Mouse (Mus musculus) ES-E14 (cell line): ENCODE data around the gene Furin. TPM values are rescaled to one million over a fixed set of nuclear protein-coding genes. Genes with fewer than 3 reads are reported as not detected.

ENCODE experiments used
- DNase-seq: peaks from one replicate; pipeline ENCODE4 v3.0.0-alpha.2; 2013; ENCODE audit warnings: low read depth, low spot score
- H3K27ac ChIP-seq: 2 replicates; pipeline ENCODE4 v1.5.1; 2012; ENCODE audit warnings: low read depth, mild to moderate bottlenecking, low read length, moderate library complexity, mixed read lengths; ENCODE audit not compliant: poor library complexity, insufficient read depth, severe bottlenecking
- H3K36me3 ChIP-seq: 2 replicates; pipeline ENCODE4 v1.6.1; 2012; ENCODE audit warnings: mild to moderate bottlenecking, low read length, moderate library complexity, mixed read lengths; ENCODE audit not compliant: control insufficient read depth, poor library complexity, insufficient read depth, severe bottlenecking
- H3K4me1 ChIP-seq, 2 experiments: fragments of 150-350 bp in 1 of 2; sonication (generic) in 1 of 2; 2 replicates each; pipeline ENCODE4 v1.6.1; 2012; ENCODE audit warnings: low read length in 2 of 2, mild to moderate bottlenecking in 1 of 2, mixed read lengths in 1 of 2; ENCODE audit not compliant: control insufficient read depth in 2 of 2, insufficient read depth in 2 of 2, poor library complexity in 1 of 2
- H3K4me3 ChIP-seq, 2 experiments: fragments of 150-350 bp in 1 of 2; sonication (generic) in 1 of 2; 2 replicates each; pipeline ENCODE4 v1.5.1; 2012; ENCODE audit warnings: low read length in 2 of 2, low read depth in 1 of 2, mild to moderate bottlenecking in 1 of 2, mixed read lengths in 1 of 2; ENCODE audit not compliant: insufficient read depth in 1 of 2, poor library complexity in 1 of 2, severe bottlenecking in 1 of 2
- H3K9ac ChIP-seq: 2 replicates; pipeline ENCODE4 v1.6.1; 2012; ENCODE audit warnings: low read depth, mild to moderate bottlenecking, low read length, mixed read lengths; ENCODE audit not compliant: poor library complexity, insufficient read depth, severe bottlenecking
- H3K9me3 ChIP-seq: fragments of 150-350 bp; sonication (generic); 2 replicates; pipeline ENCODE4 v1.6.1; 2012; ENCODE audit warnings: low read depth, mild to moderate bottlenecking, low read length; ENCODE audit not compliant: control insufficient read depth, insufficient read depth
- CHD2 ChIP-seq: IDR thresholded peaks from 2 replicates; pipeline ENCODE4 v1.6.1; 2014; ENCODE audit warnings: mild to moderate bottlenecking, low read depth, low read length, inconsistent platforms
- HCFC1 ChIP-seq: IDR thresholded peaks from 2 replicates; pipeline ENCODE4 v1.6.1; 2012; ENCODE audit warnings: low read length, inconsistent platforms, borderline replicate concordance; ENCODE audit not compliant: insufficient read depth
- MAFK ChIP-seq: IDR thresholded peaks from 2 replicates; pipeline ENCODE4 v1.6.1; 2014; ENCODE audit warnings: mild to moderate bottlenecking, low read depth, low read length, inconsistent platforms; ENCODE audit not compliant: insufficient read depth
- ZC3H11A ChIP-seq: IDR thresholded peaks from 2 replicates; pipeline ENCODE4 v1.6.1; 2012; ENCODE audit warnings: low read depth, mild to moderate bottlenecking, inconsistent platforms, low read length, borderline replicate concordance
- ZNF384 ChIP-seq: IDR thresholded peaks from 2 replicates; pipeline ENCODE4 v1.6.1; 2012; ENCODE audit warnings: low read depth, low read length, inconsistent platforms
- in situ Hi-C, 2 experiments: fragments of 600-800 bp; cut with MboI; formaldehyde crosslinking; loops; one replicate each; pipeline ENCODE4 v1.15.1; 2025; ENCODE audit warnings: low sequenced_read_pairs in 2 of 2, inconsistent platforms in 1 of 2; ENCODE audit not compliant: unreplicated experiment in 2 of 2
- total RNA-seq: library from RNA; depleted of rRNA; stranded (reverse); fragments of 300-350 nt; gene quantifications from 2 replicates; pipeline ENCODE4 v1.2.3, GENCODE M21; 2012; rRNA removed

Furin gene
- 16.1 and 17.7 TPM in 2 replicates for total RNA-seq

GRCm38 (mm10) chr7:80405188-80405695 lies at the start of gene Furin:
Furin (minus strand) TSS chr7:80405436.
- Histone ChIP-seq H3K27ac (no peak within 1 kb of the TSS), H3K4me1 (no peaks in the 10 kb centered on the region; a peak in 2 of 4 replicates), H3K36me3 (no peaks in the 10 kb centered on the region), H3K9ac (no peak within 1 kb of the TSS), H3K4me3 (no peak within 1 kb of the TSS), H3K9me3 (no peaks in the 10 kb centered on the region)
- TF ChIP-seq CHD2 (no peak), ZNF384 (no peak), HCFC1 (no peak), MAFK (no peak), ZC3H11A (no peak)
- in situ Hi-C loops: no loop called here
- DNase-seq: no peak

DNA sequence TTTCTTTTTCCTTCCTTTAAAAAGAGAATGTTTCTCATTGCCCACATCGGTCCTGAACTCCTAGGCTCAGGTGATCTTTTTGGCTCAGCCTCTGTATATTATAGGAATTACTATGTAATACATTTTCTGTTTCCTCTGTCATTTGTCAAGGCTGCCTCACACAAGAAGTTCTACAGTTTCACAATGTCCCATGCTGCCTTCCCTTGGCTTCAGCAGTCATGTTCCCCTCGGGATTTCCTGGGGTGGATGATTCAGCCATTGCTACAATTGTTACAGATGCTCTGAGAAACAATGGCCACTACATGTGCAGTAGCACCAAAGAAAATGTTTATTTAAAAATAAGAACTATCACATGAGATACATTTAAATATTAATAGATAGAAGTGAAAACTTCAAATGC lies 49.5 kb upstream of the Furin start:
- in situ Hi-C loops: no loop called here
- DNase-seq: no peak
- Histone ChIP-seq H3K27ac (no peak overlapping the region), H3K4me1 (no peaks in the 10 kb centered on the region), H3K36me3 (peaks cover 25% of the 10 kb centered on the region), H3K4me3 (no peak overlapping the region), H3K9me3 (no peaks in the 10 kb centered on the region), H3K9ac (no peak overlapping the region)
- TF ChIP-seq ZC3H11A: no peak
- TF ChIP-seq CHD2: no peak
- no peak for TF ChIP-seq MAFK
- no peak for TF ChIP-seq HCFC1
- no peak for TF ChIP-seq ZNF384

DNA sequence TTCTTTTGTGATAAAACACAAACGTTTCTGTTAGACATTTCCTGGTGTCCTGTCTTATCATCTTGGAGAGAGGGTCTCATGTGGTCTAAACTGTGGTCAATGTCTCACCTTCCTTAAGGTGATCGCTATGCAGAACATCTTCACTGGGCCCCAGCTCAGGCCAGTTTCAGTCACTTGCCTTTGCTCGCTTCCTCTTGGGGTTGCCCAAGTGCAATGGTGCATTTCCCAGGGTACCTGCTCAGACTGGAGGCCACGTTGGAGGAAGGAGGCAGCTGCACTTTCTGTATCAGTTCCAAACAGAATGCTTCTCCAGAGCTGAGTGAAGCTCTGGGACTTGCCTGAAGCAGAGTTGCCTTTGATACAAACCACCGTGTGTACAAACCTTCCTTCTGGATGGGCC lies 48.8 kb upstream of the Furin start:
- DNase-seq: no peak
- Histone ChIP-seq H3K36me3 (peaks cover 21% of the 10 kb centered on the region), H3K27ac (no peak overlapping the region; the same call in 1 of the 2 replicates), H3K4me3 (no peak overlapping the region), H3K4me1 (no peaks in the 10 kb centered on the region), H3K9ac (no peak overlapping the region), H3K9me3 (no peaks in the 10 kb centered on the region)
- no peak for TF ChIP-seq CHD2
- TF ChIP-seq ZNF384: no peak
- no peak for TF ChIP-seq MAFK
- no peak for TF ChIP-seq ZC3H11A
- no peak for TF ChIP-seq HCFC1
- in situ Hi-C loops: no loop called here

DNA sequence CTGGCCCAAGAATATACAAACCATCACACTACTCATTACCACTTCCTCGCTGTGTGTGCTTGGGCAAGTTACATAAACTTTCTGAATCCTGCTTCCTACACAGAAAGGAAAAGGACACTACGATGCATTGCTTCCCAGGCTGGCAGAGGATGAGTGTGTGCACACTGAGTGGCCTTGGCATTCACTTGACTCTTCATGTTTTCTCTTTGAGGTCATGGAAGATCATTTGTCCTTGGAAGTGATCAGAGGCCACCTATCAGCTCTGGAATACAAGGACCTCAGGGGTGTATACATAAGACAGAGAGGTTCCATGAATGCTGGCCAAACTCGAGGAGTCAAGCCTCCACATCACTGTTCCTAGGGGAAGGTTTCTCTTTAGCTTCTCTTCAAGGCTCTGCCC lies 47.9 kb upstream of the Furin start:
- H3K36me3 ChIP-seq: peaks cover 18% of the 10 kb centered on the region
- TF ChIP-seq ZNF384: no peak
- TF ChIP-seq MAFK: no peak
- in situ Hi-C loops: no loop called here
- H3K27ac ChIP-seq: no peak overlapping the region
- H3K4me3 ChIP-seq: no peak overlapping the region
- H3K9me3 ChIP-seq: no peaks in the 10 kb centered on the region
- H3K9ac ChIP-seq: no peak overlapping the region
- H3K4me1 ChIP-seq: no peaks in the 10 kb centered on the region
- no peak for DNase-seq

DNA sequence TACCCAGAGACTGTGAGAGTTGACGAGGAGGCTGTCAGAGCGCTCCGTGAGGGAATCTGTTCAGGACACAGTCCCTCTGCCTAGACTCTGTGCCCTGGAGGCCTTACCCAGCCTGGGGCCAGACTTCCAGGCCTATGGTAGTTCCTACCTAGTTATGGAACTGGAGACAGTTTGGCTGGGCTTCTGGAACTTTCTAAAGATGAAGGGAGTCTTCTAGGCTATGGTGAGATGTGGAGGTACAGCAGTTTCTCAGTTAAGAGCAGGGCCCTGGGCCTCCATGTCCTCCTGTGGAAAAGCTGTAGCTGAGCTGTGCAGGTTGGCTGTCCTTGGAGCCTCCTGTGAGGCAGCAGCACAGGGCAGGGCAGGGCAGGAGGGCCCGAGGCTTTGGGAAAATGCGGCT lies 47.0 kb upstream of the Furin start:
- TF ChIP-seq HCFC1: no peak
- TF ChIP-seq ZC3H11A: no peak
- no peak for TF ChIP-seq MAFK
- TF ChIP-seq CHD2: no peak
- TF ChIP-seq ZNF384: no peak
- peaks cover 17% of the 10 kb centered on the region for H3K36me3 ChIP-seq

More for the DNA sequence above, 47.0 kb upstream of the Furin start:
- H3K9ac ChIP-seq: no peak overlapping the region
- no peak overlapping the region for H3K27ac ChIP-seq
- DNase-seq: no peak
- in situ Hi-C loops: no loop called here
- H3K4me1 ChIP-seq: no peaks in the 10 kb centered on the region
- no peak overlapping the region for H3K4me3 ChIP-seq
- H3K9me3 ChIP-seq: no peaks in the 10 kb centered on the region
